Mouse (Mus musculus): ENCODE measurements around the gene Aco2.

DNA sequence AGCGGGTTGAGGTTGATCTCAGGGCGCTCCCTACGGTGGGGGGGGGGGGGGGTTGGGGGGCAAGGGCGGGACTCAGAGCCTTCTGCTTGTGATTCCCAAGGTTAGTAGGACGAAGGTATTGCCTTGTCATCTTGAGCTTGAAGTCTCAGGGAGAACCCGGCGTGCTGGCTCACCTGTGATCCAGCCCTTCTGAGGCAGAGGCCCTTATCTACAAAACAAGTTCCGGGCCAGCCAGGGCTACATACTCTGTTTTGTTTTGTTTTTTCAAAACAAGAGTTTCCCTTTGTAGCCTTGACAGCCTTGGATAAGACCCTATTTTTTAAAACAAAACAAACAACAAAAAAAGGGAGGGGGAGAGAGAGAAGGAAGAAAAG is 89.0 kb downstream of the Aco2 start:
- TF ChIP-seq GATA1 (IDR thresholded peaks at IDR 0.05; ENCODE audit: borderline replicate concordance, low read length) (no peak), FLI1 (IDR thresholded peaks at IDR 0.05; ENCODE audit: low read length) (no peak)

All from megakaryocyte, embryonic 14.5 days (primary cell).